Mouse (Mus musculus) cortical plate, adult 2 months (tissue): ENCODE measurements around the gene Mgp. TPM values are rescaled to one million over a fixed set of nuclear protein-coding genes. Genes with fewer than 3 reads are reported as not detected.
A peak's percentile ranks its signal among the peaks of the same experiment; 100 is the strongest.

Experiments
- H3K27ac ChIP-seq: fragments of 200-500 bp; 2 replicates; pipeline ENCODE4 v1.5.1; 2012; ENCODE audit warnings: low read length, control low read depth, inconsistent platforms; ENCODE audit not compliant: insufficient read depth
- H3K4me1 ChIP-seq: fragments of 200-500 bp; 2 replicates; pipeline ENCODE4 v1.6.1; 2011; ENCODE audit warnings: low read length; ENCODE audit not compliant: control insufficient read depth, insufficient read depth
- H3K4me3 ChIP-seq: fragments of 200-500 bp; 2 replicates; pipeline ENCODE4 v1.5.1; 2011; ENCODE audit warnings: mild to moderate bottlenecking, low read length, control low read depth; ENCODE audit not compliant: insufficient read depth
- CTCF ChIP-seq: fragments of 200-500 bp; IDR thresholded peaks from 2 replicates; pipeline ENCODE4 v1.5.1; 2011; ENCODE audit warnings: mild to moderate bottlenecking, control low read depth, low read length; ENCODE audit not compliant: insufficient read depth; ENCODE audit errors: extremely low read depth
- POLR2A ChIP-seq: fragments of 200-500 bp; IDR thresholded peaks from 2 replicates; pipeline ENCODE4 v1.6.1; 2011; ENCODE audit warnings: mild to moderate bottlenecking, low read length, control low read depth; ENCODE audit not compliant: insufficient read depth; ENCODE audit errors: extremely low read depth
- polyA plus RNA-seq: library from polyadenylated mRNA; depleted of rRNA; stranded (reverse); fragments of >200 nt; gene quantifications from 2 replicates; pipeline ENCODE4 v1.2.3, GENCODE M21; 2012

Gene Mgp
- polyA plus RNA-seq, 1 experiment: 207 TPM

DNA sequence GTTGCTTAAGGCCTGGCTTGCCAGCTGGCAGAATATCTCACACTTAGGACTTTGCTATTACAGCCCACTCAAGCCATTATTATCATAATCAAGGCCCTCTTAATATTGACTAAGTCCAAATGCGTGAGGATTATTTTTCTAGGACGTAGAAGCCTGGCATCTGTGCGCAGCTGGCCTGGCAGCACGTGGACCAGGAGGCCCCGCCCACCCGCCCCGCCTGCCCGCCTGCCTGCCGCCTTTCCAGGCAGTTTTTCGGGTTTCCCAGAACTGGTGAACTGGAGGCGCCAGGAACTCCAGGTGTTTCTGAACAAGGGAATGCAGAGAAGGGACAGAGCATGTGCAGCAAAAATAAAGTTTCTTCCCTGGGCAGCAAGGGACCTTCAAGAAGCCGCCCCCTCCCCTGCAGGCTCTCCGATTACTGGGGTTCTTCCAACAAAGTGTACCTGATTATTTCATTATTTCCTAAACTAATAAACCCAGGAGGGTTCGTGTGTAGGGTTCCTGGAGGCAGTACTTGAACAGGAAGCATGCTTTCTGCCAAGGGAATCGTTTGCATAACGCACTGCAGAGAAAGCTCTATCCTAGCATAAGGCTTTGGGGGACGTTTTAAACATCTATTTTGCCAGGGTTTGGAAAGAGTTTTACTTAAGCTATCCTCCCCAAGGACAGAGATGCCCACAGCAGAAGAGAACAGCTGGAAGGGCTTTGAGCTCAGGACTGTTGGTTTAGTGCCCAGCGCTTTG lies 37.9 kb upstream of the Mgp start:
- H3K4me1 ChIP-seq: no peaks in the 10 kb centered on the region; the same call in 1 of the 2 replicates
- TF ChIP-seq CTCF (no peak), POLR2A (no peak)
- H3K4me3 ChIP-seq: no peak overlapping the region
- H3K27ac ChIP-seq: no peak overlapping the region

DNA sequence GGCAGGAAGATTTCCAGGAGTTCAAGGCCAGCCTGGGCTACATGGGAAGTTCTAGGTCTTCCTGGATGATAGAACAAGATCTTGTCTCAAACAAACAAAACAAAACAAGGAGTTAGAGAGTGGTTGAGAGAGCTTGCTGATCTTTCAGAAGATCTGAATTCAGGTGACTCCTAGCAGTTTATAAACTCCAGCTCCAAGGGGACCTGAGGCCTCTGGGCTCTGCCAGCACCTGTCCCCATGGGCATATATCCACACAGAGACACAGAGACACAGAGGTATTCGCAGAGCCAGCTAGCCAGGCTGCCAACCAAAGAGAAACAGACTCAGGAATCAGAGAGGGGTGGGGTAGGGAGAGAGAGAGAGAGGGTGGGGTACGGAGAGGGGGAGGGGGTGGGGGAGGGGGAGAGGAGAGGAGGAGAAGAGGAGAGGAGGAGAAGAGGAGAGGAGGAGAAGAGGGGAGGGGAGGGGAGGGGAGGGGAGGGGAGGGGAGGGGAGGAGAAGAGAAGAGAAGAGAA lies 37.2 kb upstream of the Mgp start:
- Histone ChIP-seq H3K4me1 (no peaks in the 10 kb centered on the region; the same call in 1 of the 2 replicates), H3K4me3 (no peak overlapping the region), H3K27ac (no peak overlapping the region)
- TF ChIP-seq CTCF (no peak), POLR2A (no peak)

- no peak overlapping the region for H3K4me3 ChIP-seq
- peaks cover 2% of the 10 kb centered on the region for H3K4me1 ChIP-seq
- no peak overlapping the region for H3K27ac ChIP-seq
- no peak for TF ChIP-seq CTCF
- no peak for TF ChIP-seq POLR2A
Observed at GRCm38 (mm10) chr6:136910247-136910890, 34.7 kb upstream of the Mgp start.

- Histone ChIP-seq H3K4me3 (no peak overlapping the region), H3K4me1 (peaks cover 2% of the 10 kb centered on the region), H3K27ac (0 out of 2 replicates have a peak overlapping the region, but pooled peaks have one; percentile 12)
- TF ChIP-seq POLR2A (no peak), CTCF (no peak)
Observed at GRCm38 (mm10) chr6:136906937-136907293, 31.3 kb upstream of the Mgp start.

DNA sequence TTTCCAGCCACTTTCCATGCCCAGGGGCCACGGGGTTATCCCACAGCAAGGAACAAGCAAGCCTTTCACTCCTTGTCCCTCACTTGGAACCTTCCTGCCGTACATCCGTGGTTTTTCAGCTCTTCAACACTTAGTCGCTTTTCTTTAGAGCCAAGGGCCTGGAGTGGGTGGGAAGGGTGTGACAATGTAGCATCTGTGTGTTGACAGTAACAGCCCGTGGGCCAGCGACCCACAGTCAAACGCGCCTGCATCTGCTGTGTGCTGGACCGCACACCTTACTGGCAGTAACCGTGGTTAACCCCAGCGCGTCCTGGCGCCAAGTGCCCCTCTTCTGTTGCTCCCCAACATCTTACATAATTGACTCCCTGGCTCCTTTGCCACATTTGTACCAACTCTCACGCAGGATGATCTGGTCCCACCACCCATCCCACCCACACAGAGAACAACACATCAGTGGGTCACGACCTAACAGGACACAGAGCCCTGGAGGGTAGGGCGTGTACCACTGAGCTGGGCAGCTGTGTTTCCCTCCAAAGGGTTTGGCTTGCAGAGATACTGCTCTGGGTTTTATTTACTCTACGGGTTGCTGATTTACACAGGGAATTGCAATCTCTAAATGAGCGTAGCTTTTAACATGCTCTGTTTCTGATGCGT lies 30.8 kb upstream of the Mgp start:
- peaks cover 2% of the 10 kb centered on the region for H3K4me1 ChIP-seq
- no peak overlapping the region for H3K27ac ChIP-seq
- TF ChIP-seq POLR2A (no peak), CTCF (no peak)
- no peak overlapping the region for H3K4me3 ChIP-seq

- Histone ChIP-seq H3K27ac (no peak overlapping the region), H3K4me1 (peaks cover 2% of the 10 kb centered on the region), H3K4me3 (no peak overlapping the region)
- TF ChIP-seq CTCF: no peak
- TF ChIP-seq POLR2A: no peak
Observed at GRCm38 (mm10) chr6:136903885-136904470, 28.4 kb upstream of the Mgp start.

DNA sequence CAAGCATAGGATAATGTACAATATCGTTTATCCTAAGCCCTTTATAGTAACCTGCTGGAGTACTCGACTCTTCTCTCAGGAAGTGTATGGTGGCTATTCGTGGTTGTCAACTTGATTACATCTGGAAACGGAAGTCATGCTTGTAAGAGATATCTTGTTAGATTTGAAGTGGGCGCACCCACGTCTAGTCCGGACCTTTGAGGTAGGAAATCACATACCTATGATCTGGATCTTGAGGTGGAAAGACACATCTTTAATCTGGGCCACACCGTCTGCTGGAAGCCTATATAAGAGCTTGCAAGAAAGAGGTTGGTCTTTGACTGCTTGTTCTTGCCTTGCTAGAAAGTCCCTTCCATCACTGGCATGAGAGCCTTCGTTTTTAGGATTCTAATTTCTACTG lies 26.9 kb upstream of the Mgp start:
- Histone ChIP-seq H3K27ac (no peak overlapping the region), H3K4me3 (no peak overlapping the region), H3K4me1 (peaks cover 2% of the 10 kb centered on the region)
- TF ChIP-seq CTCF: no peak
- no peak for TF ChIP-seq POLR2A

GRCm38 (mm10) chr6:136901010-136901409 lies 25.4 kb upstream of the Mgp start:
- no peaks in the 10 kb centered on the region; the same call in 1 of the 2 replicates for H3K4me1 ChIP-seq
- TF ChIP-seq CTCF (no peak), POLR2A (no peak)
- no peak overlapping the region for H3K4me3 ChIP-seq

DNA sequence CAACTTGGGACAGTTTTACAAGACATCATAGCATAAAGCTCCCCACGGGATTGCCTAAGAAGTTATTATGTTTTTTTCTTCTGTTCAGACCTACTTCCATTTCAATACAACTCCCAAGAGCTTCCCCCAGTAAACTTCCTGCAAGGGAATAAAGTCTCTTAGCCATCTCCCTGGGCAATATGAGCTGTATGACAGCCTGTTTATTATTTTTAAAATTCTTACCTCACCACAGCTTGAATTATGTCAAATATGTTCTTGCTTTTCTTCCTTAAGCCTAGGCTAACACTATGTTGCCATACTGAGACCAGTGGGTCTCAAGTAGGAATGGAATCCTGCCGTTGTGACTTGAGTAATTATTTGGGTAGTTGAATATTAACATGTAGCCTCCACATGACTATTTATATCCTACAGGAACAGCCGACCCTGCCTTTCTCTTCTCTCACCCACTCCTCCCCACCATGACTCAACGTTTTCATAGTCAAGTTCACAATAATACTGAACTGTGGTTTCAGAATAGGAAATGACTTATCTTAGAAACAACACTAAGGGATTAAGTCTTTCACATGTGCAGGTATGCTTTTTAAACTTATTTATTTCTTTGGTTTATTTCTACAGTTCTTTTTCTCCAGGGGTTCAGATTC lies 24.9 kb upstream of the Mgp start:
- Histone ChIP-seq H3K27ac (no peak overlapping the region), H3K4me1 (no peaks in the 10 kb centered on the region), H3K4me3 (no peak overlapping the region)
- TF ChIP-seq POLR2A (no peak), CTCF (no peak)

More at GRCm38 (mm10) chr6:136901010-136901409, 25.4 kb upstream of the Mgp start:
- no peak overlapping the region for H3K27ac ChIP-seq
